Mouse (Mus musculus): ENCODE data around the gene Olfr1198.

Gene Olfr1198

GRCm38 (mm10) chr2:88751270-88751669 lies at the start of gene Olfr1198:
Olfr1198 (minus strand) TSS chr2:88751370.
- DNase-seq: no peak

- DNase-seq: no peak
Observed at GRCm38 (mm10) chr2:88792736-88793135, 41.6 kb upstream of the Olfr1198 start, which contains the start of gene Olfr1201. Olfr1201 (plus strand) TSS chr2:88793036.

GRCm38 (mm10) chr2:88770388-88770787 lies 19.2 kb upstream of the Olfr1198 start, which contains the start of gene Olfr1200:
Olfr1200 (minus strand) TSS chr2:88770488.
- DNase-seq: no peak

- no peak for DNase-seq
Observed at GRCm38 (mm10) chr2:88760369-88760768, 9.2 kb upstream of the Olfr1198 start, which contains the start of gene Olfr1199. Olfr1199 (minus strand) TSS chr2:88760469.

GRCm38 (mm10) chr2:88743379-88743778 lies 7.8 kb downstream of the Olfr1198 start:
- DNase-seq: no peak

- DNase-seq: no peak
Observed at GRCm38 (mm10) chr2:88732266-88732665, 18.9 kb downstream of the Olfr1198 start, which contains the start of gene Olfr1197. Olfr1197 (minus strand) TSS chr2:88732366.

- no peak for DNase-seq
Observed at GRCm38 (mm10) chr2:88704497-88704896, 46.7 kb downstream of the Olfr1198 start, which contains the start of gene Olfr1196. Olfr1196 (minus strand) TSS chr2:88704597.

Data from thymus, postnatal 36 days (tissue).